Mouse (Mus musculus) frontal cortex, postnatal 25 days (tissue): ENCODE results near the gene Gal3st2c.
"Not testable (repeated sequence)": the region's sequence is repeated elsewhere in the genome, so short reads cannot be mapped to it uniquely, and the experiment has no call there.

Experiments
- DNase-seq, 2 experiments: peaks; one replicate each; pipeline ENCODE4 v3.0.0; 2022; ENCODE audit warnings: low spot score in 2 of 2

The Gal3st2c gene

GRCm38 (mm10) chr1:94046544-94046943, 56.2 kb downstream of the Gal3st2c start:
- no peak for DNase-seq

DNA sequence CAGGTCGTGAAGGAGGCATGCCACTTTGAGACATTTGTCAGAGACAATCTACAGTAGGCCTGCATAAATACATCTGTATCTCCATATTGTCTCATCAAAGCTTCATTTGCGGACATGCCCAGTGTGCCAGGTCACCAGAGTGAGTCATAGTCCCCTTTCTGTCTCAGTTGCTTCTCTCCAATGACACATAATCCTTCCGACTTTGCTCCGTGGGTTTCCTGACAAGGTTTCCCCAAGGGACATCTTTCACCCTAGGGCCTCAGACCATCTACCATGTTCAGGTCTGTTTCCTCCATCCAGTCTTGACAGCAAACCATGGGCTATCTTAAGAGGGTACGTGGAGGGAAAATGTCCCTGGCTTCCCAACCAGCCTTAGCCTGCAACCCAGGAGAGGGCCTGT, 60.8 kb downstream of the Gal3st2c start:
- no peak for DNase-seq

GRCm38 (mm10) chr1:94052373-94052772, 62.1 kb downstream of the Gal3st2c start, which contains the start of gene Pdcd1:
TSS of gene Pdcd1 (minus strand) at chr1:94052553.
- no peak for DNase-seq

- peak; percentile 41 to 49 for DNase-seq
Observed at GRCm38 (mm10) chr1:94053530-94054216, 63.4 kb downstream of the Gal3st2c start.

DNA sequence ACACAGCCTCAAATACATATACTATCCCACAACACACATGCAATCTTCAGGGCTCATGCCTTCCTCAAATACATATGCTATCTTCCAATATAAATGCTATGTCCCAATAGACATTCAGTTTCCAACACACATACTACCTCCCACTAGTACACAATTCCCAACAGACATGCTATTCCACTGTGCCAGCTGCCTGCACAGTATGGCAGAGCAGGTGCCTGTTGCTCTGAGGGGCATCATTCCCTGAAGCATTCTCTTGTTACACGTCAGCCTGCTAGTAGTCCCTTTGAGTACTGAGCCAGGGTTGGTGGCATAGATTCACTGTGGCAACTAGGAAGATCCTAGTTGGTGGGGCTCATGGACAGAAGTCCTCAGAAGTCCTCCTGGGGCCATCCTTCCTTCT, 64.2 kb downstream of the Gal3st2c start:
- DNase-seq: no peak

DNA sequence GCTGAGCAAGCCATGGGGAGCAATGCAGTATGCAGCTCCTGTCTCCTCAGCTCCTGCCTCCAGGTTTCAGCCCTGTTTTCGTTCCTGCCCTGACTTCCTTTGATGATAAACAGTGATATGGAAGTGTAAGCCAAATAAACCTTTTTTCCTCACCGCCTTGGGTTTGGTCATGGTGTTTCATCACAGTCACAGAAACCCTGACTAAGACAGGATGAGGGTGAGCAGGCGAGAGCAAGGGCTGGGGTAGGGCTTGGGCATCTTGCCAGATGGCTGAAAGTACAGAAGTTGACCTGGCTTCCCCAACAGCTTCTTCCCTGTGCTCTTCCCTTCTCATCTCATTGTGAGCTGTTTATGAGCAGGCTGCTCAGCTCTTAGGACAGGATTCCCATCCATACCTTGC, 65.7 kb downstream of the Gal3st2c start:
- no peak for DNase-seq

DNA sequence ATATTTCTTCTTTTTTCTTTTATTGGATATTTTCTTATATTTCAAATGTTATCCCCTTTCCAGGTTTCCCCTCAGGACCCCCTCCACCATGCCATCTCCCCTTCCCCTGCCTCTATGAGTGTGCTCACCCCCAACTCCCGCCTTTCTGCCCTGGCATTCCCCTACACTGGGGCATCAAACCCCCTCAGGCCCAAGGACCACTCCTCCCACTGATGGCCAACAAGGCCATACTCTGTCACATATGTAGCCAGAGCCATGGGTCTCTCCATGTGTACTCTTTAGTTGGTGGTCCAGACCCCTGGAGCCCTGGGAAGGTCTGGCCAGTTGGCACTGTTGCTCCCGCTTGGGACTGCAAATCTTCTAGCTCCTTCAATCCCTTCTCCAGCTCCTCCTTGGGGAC, 67.1 kb downstream of the Gal3st2c start:
- DNase-seq: no peak

- DNase-seq: not testable (repeated sequence)
Observed at GRCm38 (mm10) chr1:94058281-94058680, 68.0 kb downstream of the Gal3st2c start.
